Mouse (Mus musculus): ENCODE data around the gene H2al1n. TPM values are rescaled to one million over a fixed set of nuclear protein-coding genes. Genes with fewer than 3 reads are reported as not detected.
"Not testable (repeated sequence)": the region's sequence is repeated elsewhere in the genome, so short reads cannot be mapped to it uniquely, and the experiment has no call there.

H2al1n gene
- not detected in 2 replicates for polyA plus RNA-seq (2015; fragmentation: Nextera tagmentation; extraction: Ambion mirVana)

DNA sequence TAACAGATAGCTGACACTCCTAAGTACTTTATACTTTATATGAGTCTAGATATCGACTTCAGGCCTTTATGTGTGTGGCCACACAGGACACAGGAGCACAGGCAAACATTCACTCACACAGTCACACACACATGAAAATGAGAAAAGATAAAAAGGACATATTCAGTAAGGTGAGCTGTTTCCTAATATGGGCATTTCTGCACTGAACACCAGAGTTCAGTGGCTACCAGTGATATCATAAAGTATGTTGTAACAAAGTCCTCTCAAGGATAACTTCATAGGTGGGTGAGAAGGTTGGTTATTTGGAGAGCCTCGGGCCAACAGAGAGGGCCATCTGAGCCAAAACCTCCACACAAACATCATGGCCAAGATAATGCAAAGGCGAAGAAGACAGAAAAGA lies at the start of gene H2al1n:
TSS of gene H2al1n (plus strand) at position 301 of the 400 bp plus-strand sequence.
- ATAC-seq; H3K9me3 ChIP-seq; H3K27ac ChIP-seq; H3K27me3 ChIP-seq; H3K9ac ChIP-seq (replicated peaks); H3K36me3 ChIP-seq; H3K4me3 ChIP-seq (replicated peaks); H3K4me1 ChIP-seq (replicated peaks); H3K4me2 ChIP-seq (replicated peaks): not testable (repeated sequence)
- 79% methylated on average over 3 of the region's 3 CpGs for WGBS

- Histone ChIP-seq H3K27ac (no peak overlapping the region), H3K4me3 (replicated peaks) (no peak overlapping the region), H3K9ac (replicated peaks) (no peak overlapping the region), H3K4me1 (replicated peaks) (no peaks in the 10 kb centered on the region), H3K27me3 (no peaks in the 10 kb centered on the region), H3K9me3 (no peaks in the 10 kb centered on the region), H3K4me2 (replicated peaks) (no peak overlapping the region), H3K36me3 (no peaks in the 10 kb centered on the region)
- ATAC-seq: no peak
- WGBS: 71% methylated on average over 4 of the region's 4 CpGs
These were observed 11.7 kb upstream of the H2al1n start for GRCm38 (mm10) chrX:14199284-14199683.

- H3K27ac ChIP-seq: no peak overlapping the region
- no peak for ATAC-seq
- H3K27me3 ChIP-seq: no peaks in the 10 kb centered on the region
- H3K4me2 ChIP-seq (replicated peaks): no peak overlapping the region
- WGBS: 79% methylated on average over 8 of the region's 8 CpGs
- no peak overlapping the region for H3K9ac ChIP-seq (replicated peaks)
- H3K9me3 ChIP-seq: no peaks in the 10 kb centered on the region
- H3K4me1 ChIP-seq (replicated peaks): no peaks in the 10 kb centered on the region
- no peak overlapping the region for H3K4me3 ChIP-seq (replicated peaks)
- H3K36me3 ChIP-seq: no peaks in the 10 kb centered on the region
These were observed 4.7 kb upstream of the H2al1n start for GRCm38 (mm10) chrX:14206112-14206875.

DNA sequence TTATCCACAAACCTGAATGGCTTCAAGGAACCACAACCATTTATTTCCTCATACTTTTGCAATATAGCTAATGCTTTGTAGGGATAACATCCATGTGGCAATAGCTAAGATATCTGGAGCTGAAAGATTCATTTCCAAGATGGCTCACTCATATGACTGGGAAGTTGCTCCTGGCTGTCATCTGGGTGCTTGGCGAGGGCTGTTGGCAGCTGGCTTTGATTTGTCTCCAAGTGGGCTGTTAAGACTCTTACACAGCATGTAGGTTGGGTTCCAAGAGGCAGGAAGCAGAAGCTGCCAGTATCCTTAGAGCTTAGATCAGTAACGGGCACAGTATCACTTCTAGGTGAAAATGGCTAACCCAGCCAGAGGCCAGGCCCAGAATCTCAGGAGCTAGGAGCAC lies 18.3 kb downstream of the H2al1n start:
- Histone ChIP-seq H3K4me3 (replicated peaks) (no peak overlapping the region), H3K4me2 (replicated peaks) (no peak overlapping the region), H3K9ac (replicated peaks) (no peak overlapping the region), H3K9me3 (no peaks in the 10 kb centered on the region), H3K4me1 (replicated peaks) (no peaks in the 10 kb centered on the region), H3K27me3 (no peaks in the 10 kb centered on the region), H3K27ac (no peak overlapping the region), H3K36me3 (no peaks in the 10 kb centered on the region)
- ATAC-seq: no peak
- WGBS: 74% methylated on average over 2 of the region's 2 CpGs

- no peaks in the 10 kb centered on the region for H3K4me1 ChIP-seq (replicated peaks)
- no peak overlapping the region for H3K27ac ChIP-seq
- no peak overlapping the region for H3K4me3 ChIP-seq (replicated peaks)
- no peak overlapping the region for H3K4me2 ChIP-seq (replicated peaks)
- WGBS: 62% methylated on average over 3 of the region's 3 CpGs
- no peaks in the 10 kb centered on the region for H3K27me3 ChIP-seq
- no peak for ATAC-seq
- H3K9ac ChIP-seq (replicated peaks): no peak overlapping the region
- no peaks in the 10 kb centered on the region for H3K36me3 ChIP-seq
- H3K9me3 ChIP-seq: no peaks in the 10 kb centered on the region
These were observed 48.8 kb downstream of the H2al1n start for GRCm38 (mm10) chrX:14259597-14260239.

Measured in midbrain, embryonic 13.5 days (tissue).